Mouse (Mus musculus): ENCODE measurements at regions not wholly inside any gene's neighbourhood (a gene's known extent, or its start where the extent isn't known, plus 50 kb on each side); places are given as distances from the start of the nearest gene placed in this dataset.

- TF ChIP-seq POLR2AphosphoS2 (IDR thresholded peaks at IDR 0.05; ENCODE audit: low read length) (no peak), CTCF (IDR thresholded peaks at IDR 0.05 in 2 of 3, conservative IDR thresholded peaks at IDR 0.05 in 1 of 3; ENCODE audit: control insufficient read depth in 1 of 3, insufficient read depth in 1 of 3, low read depth in 2 of 3, low read length in 3 of 3, poor library complexity in 1 of 3, severe bottlenecking in 1 of 3) (no peak), GABPA (IDR thresholded peaks at IDR 0.05; ENCODE audit: low read depth, low read length) (no peak), USF1 (IDR thresholded peaks at IDR 0.05; ENCODE audit: low read depth, low read length) (no peak), ZKSCAN1 (IDR thresholded peaks at IDR 0.05; ENCODE audit: low read depth, low read length) (no peak), UBTF (IDR thresholded peaks at IDR 0.05; ENCODE audit: borderline replicate concordance, insufficient read depth, low read depth, low read length) (no peak), ELF1 (IDR thresholded peaks at IDR 0.05; ENCODE audit: low read depth, low read length) (no peak), POLR2A (IDR thresholded peaks at IDR 0.05; ENCODE audit: control insufficient read depth in 1 of 2, insufficient read depth in 1 of 2, low read depth in 1 of 2, low read length in 2 of 2, poor library complexity in 1 of 2) (no peak), EP300 (IDR thresholded peaks at IDR 0.05; ENCODE audit: low read depth in 1 of 2, low read length in 2 of 2) (no peak), TCF12 (IDR thresholded peaks at IDR 0.05; ENCODE audit: low read depth, low read length) (no peak)
Observed at GRCm38 (mm10) chr5:146657228-146657627, 72.2 kb upstream of the Gpr12 start.
